Mouse (Mus musculus) telencephalon, adult 2 months (tissue): ENCODE measurements at regions not wholly inside any gene's neighbourhood (a gene's known extent, or its start where the extent isn't known, plus 50 kb on each side); places are given as distances from the start of the nearest gene placed in this dataset.

Source experiments
- DNase-seq: peaks from one replicate; pipeline ENCODE4 v3.0.0-alpha.2; 2011; ENCODE audit warnings: low read depth, low spot score

DNA sequence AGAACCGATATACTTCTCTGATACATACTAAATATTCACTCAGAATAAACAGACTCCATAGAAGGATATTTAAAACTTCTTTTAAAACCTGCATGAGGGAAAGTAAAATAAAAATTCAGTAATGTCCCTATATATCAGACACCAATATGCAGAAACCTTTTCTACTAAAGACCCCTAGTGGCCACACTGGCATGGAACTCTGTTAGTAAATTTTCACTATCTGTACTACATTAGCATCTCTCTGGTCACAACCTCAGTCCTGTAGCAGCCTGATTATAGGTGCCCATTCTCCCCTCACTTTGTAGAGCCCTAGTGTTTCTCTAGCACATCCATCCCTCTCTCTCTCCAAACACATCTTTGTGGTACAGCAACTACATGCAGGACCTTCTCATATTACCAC lies 970.3 kb downstream of the Cdh11 start:
- DNase-seq: no peak

DNA sequence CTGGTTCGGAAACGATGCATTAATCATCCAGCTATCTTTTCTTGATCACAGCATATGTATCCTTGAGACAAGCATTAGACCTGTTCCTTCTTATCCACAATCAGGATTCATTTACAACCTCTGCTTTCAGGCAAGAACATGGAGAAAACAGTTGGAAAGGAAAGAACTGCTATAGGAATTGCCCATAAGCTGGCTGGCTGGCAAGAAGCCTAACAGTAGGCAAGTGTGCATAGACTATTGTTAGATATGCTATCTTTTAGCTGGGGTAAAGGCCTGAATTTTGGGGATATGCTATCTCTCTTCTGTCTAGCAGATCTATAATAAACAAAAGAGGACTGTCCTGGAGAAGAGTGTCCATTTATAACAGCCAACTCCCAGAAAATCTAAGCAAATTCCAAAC lies 981.9 kb downstream of the Cdh11 start:
- DNase-seq: no peak

DNA sequence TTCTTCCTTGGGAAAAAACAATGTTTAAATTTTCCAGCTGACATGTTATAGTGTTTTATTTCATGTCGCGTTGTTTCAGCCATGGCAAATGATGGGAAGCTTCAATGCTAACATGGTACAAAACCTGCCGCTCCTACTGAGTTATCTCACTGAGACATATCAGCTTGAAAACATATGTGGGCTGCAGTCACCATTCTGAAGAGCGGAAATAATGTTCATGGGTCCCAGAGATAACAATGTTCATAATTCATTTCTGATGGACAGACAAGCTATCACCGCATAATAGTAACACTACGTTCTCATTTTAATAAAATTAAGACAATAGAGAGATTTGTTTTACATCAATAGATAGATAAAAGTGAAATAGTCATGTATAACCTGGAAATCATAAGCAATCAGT lies 983.3 kb downstream of the Cdh11 start:
- DNase-seq: no peak

DNA sequence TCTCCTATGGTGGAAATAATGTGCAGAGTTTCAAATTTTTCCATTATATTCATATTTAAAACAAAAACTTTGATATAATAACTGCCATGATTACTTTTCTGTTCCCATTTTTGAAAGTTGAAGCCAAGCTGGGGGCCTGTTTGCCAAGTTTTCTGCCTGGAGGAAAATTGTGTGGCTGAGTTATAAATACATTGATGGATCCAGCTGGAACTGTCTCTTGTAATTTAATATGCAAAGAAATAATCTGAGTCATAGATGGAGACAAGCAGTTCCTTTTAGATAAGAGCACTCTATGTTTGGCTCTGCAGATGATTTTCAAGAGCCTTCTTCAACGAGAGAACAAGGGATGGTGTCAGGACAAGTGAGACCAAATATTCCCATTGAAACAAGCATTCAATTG lies 994.7 kb downstream of the Cdh11 start:
- DNase-seq: peak; percentile 72

DNA sequence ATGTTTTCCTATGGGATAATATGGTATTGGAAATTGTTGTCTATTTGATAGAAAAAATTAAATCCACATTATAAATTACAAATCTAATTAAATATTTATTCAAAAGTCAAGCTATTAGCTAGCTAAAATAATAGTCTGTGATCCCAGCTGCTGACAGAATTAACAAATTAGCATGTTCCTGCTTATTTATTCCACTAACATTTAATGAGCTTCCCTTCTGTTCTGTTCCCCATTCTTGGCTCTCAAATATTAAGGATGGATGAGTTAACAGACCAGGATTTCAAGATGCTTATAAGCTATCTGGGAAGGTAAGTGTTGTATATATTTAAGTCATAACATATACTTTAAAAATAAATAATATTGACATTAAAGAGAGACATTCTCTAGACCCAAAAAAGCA lies 998.6 kb downstream of the Cdh11 start:
- DNase-seq: no peak

DNA sequence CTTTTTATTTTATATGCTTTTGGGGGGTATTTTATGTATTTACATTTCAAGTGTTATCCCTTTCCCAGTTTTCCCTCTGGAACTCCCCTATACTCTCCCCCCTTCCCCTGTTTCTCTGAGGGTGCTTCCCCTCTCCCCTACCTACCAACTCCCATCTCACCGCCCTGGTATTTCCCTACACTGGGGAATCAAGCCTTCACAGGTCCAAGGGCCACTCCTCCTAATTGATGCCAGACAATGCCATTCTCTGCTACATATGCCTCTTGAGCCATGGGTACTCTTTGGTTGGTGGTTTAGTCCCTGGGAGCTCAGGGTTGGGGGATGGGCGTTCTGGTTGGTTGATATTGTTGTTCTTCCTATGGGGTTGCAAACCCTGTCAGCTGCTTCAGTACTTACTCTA lies 1002.9 kb downstream of the Cdh11 start:
- DNase-seq: no peak

DNA sequence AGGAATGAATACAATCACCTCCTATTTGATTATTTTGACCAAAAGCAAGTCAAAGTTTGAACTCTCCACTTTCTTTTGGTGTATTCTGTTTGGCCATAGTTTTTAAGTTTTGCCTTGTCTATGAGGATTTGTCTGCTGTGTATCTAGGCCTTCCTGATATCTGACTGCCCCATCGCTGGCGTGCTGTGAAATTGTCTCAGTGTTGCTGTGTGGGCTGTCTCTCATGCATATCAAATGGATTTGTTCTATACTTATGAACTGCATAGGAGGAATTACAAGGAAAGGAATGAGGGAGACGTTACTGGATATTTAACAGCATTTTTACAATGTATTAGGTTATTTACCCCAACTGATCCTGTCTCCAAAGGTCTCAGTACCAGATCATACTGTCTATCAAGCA lies 1003.5 kb downstream of the Cdh11 start:
- DNase-seq: no peak

DNA sequence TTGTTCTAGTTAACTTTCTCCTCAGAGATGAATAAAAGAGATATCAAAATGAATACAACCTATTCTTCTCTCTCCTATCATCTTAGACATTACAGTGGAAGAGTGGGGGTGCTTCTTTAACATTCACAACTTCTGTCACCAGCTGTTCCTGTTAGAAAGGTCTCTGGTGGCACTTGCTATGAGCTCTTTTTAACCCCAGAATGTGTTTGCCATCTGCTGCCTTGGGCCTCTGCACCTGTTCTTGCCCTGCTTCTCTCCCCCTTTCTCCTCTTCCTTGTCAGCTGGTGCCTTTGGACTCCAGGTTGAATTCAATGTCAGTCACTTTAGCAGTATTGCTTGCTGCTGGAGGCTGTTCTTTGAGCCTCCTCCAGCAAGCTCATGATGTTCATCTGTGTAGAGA lies 1005.5 kb downstream of the Cdh11 start:
- DNase-seq: no peak

DNA sequence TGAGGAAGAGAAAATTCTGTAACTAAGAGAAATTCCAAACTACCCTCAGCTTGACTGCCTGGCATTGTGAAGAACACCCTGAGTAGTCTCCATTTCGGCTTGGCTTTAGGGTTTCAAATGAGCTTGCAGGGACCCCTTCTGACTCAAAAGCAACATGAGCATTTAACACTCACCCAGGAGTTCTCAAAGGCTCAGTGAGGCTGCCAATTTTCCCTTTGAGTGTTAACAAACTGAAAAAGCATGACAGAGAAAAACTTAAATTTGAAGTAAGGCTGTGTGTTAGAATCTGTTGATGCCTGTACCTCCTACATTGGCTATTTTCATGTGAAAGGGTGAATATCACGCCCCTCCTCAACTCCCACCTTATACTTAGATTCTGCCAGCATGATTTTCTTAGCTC lies 1017.9 kb downstream of the Cdh11 start:
- peak; percentile 58 for DNase-seq
